Mouse (Mus musculus) liver, embryonic 12.5 days (tissue): ENCODE results near the gene Mitf. TPM values are rescaled to one million over a fixed set of nuclear protein-coding genes. Genes with fewer than 3 reads are reported as not detected.

ENCODE experiments used
- ATAC-seq: fragments of 200-750 bp; cut with Nextera tagmentation; 2 replicates; pipeline ENCODE4 v1.8.0; 2017; ENCODE audit warnings: moderate number of reproducible peaks, mild to moderate bottlenecking, moderate library complexity
- H3K27ac ChIP-seq: fragments of 300-500 bp; sonication (generic); 2 replicates; pipeline ENCODE4 v1.5.1; 2016; ENCODE audit warnings: mild to moderate bottlenecking
- H3K27me3 ChIP-seq: fragments of 300-500 bp; sonication (generic); replicated peaks from 2 replicates; pipeline ENCODE4 v1.6.1; 2016; ENCODE audit warnings: mild to moderate bottlenecking, moderate library complexity
- H3K36me3 ChIP-seq: fragments of 300-500 bp; sonication (generic); 2 replicates; pipeline ENCODE4 v1.6.1; 2016; ENCODE audit warnings: mild to moderate bottlenecking, moderate library complexity
- H3K4me1 ChIP-seq: fragments of 300-500 bp; sonication (generic); 2 replicates; pipeline ENCODE4 v1.6.1; 2016
- H3K4me2 ChIP-seq: fragments of 300-500 bp; sonication (generic); 2 replicates; pipeline ENCODE4 v1.6.1; 2016; ENCODE audit warnings: mild to moderate bottlenecking, moderate library complexity
- H3K4me3 ChIP-seq: fragments of 300-500 bp; sonication (generic); 2 replicates; pipeline ENCODE4 v1.5.1; 2016; ENCODE audit warnings: mild to moderate bottlenecking, moderate library complexity
- H3K9ac ChIP-seq: fragments of 300-500 bp; sonication (generic); 2 replicates; pipeline ENCODE4 v1.6.1; 2016; ENCODE audit warnings: mild to moderate bottlenecking, moderate library complexity
- H3K9me3 ChIP-seq: fragments of 300-500 bp; sonication (generic); replicated peaks from 2 replicates; pipeline ENCODE4 v1.6.1; 2016; ENCODE audit warnings: mild to moderate bottlenecking, moderate library complexity
- WGBS: fragments of 180-500 bp; shearing (Covaris S2); methylation state at CpG from one replicate; pipeline ENCODE4 v1.1.7; 2016; ENCODE audit not compliant: insufficient replicate concordance; 5-methylcytosine and 5-hydroxymethylcytosine counted together
- polyA plus RNA-seq: library from polyadenylated mRNA; unstranded; fragments of >200 nt; fragmentation: Nextera tagmentation; extraction: Ambion mirVana; gene quantifications from 2 replicates; pipeline ENCODE4 v1.2.1, GENCODE M21; 2016

Mitf gene
- polyA plus RNA-seq = 0.38 and 0.60 TPM in 2 replicates

DNA sequence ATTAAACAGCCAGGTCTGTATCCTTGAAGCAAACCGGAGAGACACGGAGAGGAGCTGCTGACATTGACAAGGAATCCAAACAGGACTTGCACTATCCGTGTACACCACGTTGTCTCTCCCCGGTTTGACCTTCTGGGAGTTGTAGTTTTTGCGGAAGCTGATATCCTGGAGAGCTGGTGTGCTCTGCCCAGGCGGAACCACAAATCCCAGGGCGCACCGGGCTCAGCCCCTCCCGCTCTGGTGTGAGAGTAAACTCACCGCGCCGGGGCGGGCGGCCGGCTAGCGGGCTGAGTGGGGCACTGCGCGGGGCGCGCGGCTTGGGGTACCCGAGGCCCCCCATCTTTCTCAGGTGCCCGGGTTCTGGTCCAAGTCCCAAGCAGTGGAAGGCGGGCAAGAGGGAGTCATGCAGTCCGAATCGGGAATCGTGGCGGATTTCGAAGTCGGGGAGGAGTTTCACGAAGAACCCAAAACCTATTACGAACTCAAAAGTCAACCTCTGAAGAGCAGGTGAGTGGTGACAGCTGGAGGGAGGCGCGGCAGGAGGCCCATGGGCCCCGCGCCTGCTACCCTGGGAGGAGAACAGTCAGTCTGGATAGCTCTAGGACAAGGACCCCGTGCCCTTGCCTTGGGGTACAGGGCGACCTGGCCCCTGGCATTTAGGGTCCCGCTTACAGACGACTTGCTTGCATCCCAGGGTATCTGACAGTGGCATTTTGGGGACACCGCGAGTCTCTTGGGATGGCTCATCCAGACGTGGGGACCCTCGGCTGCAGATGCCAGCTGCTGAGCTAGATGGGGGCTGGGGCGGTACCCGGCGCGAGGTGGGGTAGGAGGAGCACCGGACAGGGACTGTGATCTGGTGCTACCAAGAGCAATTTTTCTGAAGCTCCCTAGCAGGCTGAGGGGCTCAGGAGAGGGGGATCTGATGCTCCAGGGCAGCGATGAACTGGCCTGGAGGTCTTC, at the start of gene Mitf:
TSS of gene Mitf (plus strand) at position 272 of the 963 bp plus-strand sequence.
- Histone ChIP-seq H3K9ac (peak within 1 kb of the TSS; percentile 73), H3K27me3 (no peaks in the 10 kb centered on the region), H3K27ac (no peak within 1 kb of the TSS), H3K9me3 (no peaks in the 10 kb centered on the region), H3K4me3 (peak within 1 kb of the TSS; percentile 69), H3K36me3 (no peaks in the 10 kb centered on the region), H3K4me1 (peaks cover 14% of the 10 kb centered on the region), H3K4me2 (peak within 1 kb of the TSS; percentile 97)
- WGBS = 1% methylated on average over 51 of the region's 51 CpGs
- ATAC-seq = peak; percentile 99

DNA sequence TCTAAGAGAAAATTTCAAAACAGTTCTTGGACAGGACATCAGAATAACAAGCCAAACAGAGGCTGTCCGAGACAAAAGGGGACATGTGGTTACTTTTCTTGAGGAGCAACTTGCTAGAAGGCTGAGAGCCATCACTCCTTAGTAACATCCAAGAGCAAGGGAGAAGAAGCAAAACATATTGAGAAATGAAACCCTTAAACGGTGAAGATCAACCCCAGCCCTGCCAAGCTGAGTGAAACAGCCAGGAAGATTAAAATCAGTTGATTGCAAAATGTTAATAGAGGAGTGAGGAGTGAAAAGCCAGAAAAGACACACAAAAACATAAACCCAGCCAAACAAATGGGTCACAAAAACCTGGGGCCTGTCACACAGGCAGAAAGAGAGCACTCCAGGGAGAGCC, 49.5 kb upstream of the Mitf start:
- Histone ChIP-seq H3K9me3 (no peaks in the 10 kb centered on the region), H3K27me3 (no peaks in the 10 kb centered on the region; the same call in 1 of the 2 replicates), H3K4me3 (no peak overlapping the region), H3K27ac (no peak overlapping the region), H3K4me2 (no peak overlapping the region), H3K4me1 (no peaks in the 10 kb centered on the region), H3K36me3 (no peaks in the 10 kb centered on the region), H3K9ac (no peak overlapping the region)
- WGBS = 46% methylated on average over 2 of the region's 2 CpGs
- ATAC-seq = no peak

GRCm38 (mm10) chr6:97758884-97759283, 48.0 kb upstream of the Mitf start:
- Histone ChIP-seq H3K27me3 (no peaks in the 10 kb centered on the region; the same call in 1 of the 2 replicates), H3K9me3 (no peaks in the 10 kb centered on the region), H3K9ac (no peak overlapping the region), H3K4me3 (no peak overlapping the region), H3K36me3 (no peaks in the 10 kb centered on the region), H3K27ac (no peak overlapping the region), H3K4me1 (no peaks in the 10 kb centered on the region), H3K4me2 (no peak overlapping the region)
- 52% methylated on average over 4 of the region's 4 CpGs for WGBS
- no peak for ATAC-seq

DNA sequence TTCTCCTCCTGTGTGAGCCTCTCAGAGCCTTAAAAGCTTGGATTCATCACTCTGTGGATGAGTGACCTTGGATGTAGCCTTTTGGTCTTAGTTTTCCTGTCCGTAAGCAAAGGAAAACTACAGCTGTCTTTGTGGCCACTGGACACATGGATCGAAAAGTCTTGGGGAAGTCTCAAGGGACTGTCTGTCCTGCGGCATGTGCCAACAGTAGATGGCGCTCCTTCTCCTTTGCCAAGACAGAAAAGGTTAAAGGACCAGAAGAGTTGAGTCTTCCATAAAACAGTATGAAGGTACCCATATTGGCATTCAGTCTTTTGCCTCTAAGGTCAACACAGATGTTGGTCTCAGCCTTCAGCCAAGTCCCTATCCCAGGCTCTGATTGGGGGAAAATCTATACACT, 47.6 kb upstream of the Mitf start:
- WGBS = 14% methylated on average over 4 of the region's 4 CpGs
- H3K4me1 ChIP-seq = no peaks in the 10 kb centered on the region
- no peaks in the 10 kb centered on the region; the same call in 1 of the 2 replicates for H3K27me3 ChIP-seq
- H3K4me2 ChIP-seq = no peak overlapping the region
- H3K36me3 ChIP-seq = no peaks in the 10 kb centered on the region
- ATAC-seq = no peak
- no peaks in the 10 kb centered on the region for H3K9me3 ChIP-seq
- no peak overlapping the region for H3K4me3 ChIP-seq
- no peak overlapping the region for H3K9ac ChIP-seq
- H3K27ac ChIP-seq = no peak overlapping the region

DNA sequence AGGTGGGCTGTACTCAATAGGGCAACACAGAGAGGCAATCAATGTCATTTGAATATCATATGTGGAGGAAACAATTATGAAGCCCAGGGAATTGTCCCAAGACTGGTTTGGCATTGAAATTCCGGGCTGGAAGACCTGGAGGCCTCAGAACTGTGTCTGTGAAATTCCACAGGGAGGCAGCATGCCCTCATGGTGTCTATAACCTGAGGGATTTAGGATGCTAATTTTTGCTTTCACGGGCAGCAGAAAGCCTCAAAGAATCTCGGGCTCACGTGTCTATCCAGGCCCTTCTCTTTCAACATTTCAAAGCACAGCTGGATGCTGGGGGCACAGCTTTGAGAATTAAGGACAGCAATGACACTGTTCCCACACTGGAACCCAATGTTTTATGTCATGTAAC, 45.5 kb upstream of the Mitf start:
- ATAC-seq = no peak
- Histone ChIP-seq H3K4me1 (no peaks in the 10 kb centered on the region), H3K36me3 (no peaks in the 10 kb centered on the region), H3K4me2 (no peak overlapping the region), H3K9ac (no peak overlapping the region), H3K4me3 (no peak overlapping the region), H3K9me3 (no peaks in the 10 kb centered on the region), H3K27me3 (no peaks in the 10 kb centered on the region; the same call in 1 of the 2 replicates), H3K27ac (no peak overlapping the region)
- 32% methylated on average over 4 of the region's 4 CpGs for WGBS

DNA sequence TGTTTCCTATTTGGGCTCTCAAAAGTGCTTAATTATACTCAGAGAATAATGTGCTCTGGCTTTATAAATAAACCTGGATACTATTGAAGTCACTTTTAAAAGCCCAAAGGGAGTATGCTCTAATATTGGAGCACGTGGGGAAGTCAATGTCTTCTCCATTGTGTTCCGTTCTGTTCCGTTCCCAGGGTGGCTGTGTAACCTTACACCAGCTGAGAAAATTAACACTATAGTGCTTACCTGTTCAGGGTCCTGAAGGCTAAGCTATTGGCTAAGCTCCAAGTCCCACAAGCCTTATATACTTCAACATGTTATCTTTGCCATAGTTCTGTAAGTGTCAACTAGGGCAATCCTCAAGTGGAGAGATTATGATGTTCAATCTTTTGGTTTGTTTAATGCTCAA, 42.9 kb upstream of the Mitf start:
- H3K4me3 ChIP-seq = no peak overlapping the region
- H3K9ac ChIP-seq = no peak overlapping the region
- no peaks in the 10 kb centered on the region for H3K9me3 ChIP-seq
- H3K4me1 ChIP-seq = no peaks in the 10 kb centered on the region
- no peak for ATAC-seq
- H3K27ac ChIP-seq = no peak overlapping the region
- no peaks in the 10 kb centered on the region for H3K36me3 ChIP-seq
- 48% methylated on average over 3 of the region's 3 CpGs for WGBS
- no peaks in the 10 kb centered on the region; the same call in 1 of the 2 replicates for H3K27me3 ChIP-seq
- no peak overlapping the region for H3K4me2 ChIP-seq

- H3K4me2 ChIP-seq = no peak overlapping the region
- WGBS = 58% methylated on average over 2 of the region's 2 CpGs
- no peak overlapping the region for H3K4me3 ChIP-seq
- no peak overlapping the region for H3K9ac ChIP-seq
- no peaks in the 10 kb centered on the region for H3K36me3 ChIP-seq
- H3K27me3 ChIP-seq = no peaks in the 10 kb centered on the region
- no peak overlapping the region for H3K27ac ChIP-seq
- no peaks in the 10 kb centered on the region for H3K4me1 ChIP-seq
- ATAC-seq = no peak
- H3K9me3 ChIP-seq = no peaks in the 10 kb centered on the region
Observed at GRCm38 (mm10) chr6:97767836-97768235, 39.0 kb upstream of the Mitf start.

- no peaks in the 10 kb centered on the region for H3K9me3 ChIP-seq
- H3K4me2 ChIP-seq = no peak overlapping the region
- H3K4me1 ChIP-seq = no peaks in the 10 kb centered on the region
- no peak overlapping the region for H3K27ac ChIP-seq
- H3K27me3 ChIP-seq = no peaks in the 10 kb centered on the region
- no peak overlapping the region for H3K9ac ChIP-seq
- ATAC-seq = no peak
- H3K36me3 ChIP-seq = no peaks in the 10 kb centered on the region
- H3K4me3 ChIP-seq = no peak overlapping the region
- 68% methylated on average over 7 of the region's 7 CpGs for WGBS
Observed at GRCm38 (mm10) chr6:97769549-97769948, 37.3 kb upstream of the Mitf start.

DNA sequence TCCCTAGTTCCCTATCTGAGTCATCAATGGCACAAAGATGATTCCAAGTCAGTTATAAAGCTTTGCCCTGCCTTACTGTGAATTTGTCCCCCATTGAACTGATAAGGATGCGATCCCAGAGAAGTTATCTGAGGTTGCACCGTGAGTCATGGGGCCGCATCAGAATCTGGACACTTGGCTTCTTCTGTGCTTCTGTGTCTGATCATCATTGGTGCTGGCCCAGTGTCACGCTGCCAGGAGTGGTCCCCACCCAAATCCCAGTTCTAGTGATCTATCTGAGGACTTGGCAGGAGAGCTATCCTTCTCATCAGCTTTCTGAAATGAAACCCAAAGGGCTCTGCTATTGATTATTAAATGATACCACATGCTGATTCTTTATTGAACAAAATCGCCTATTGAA, 25.5 kb upstream of the Mitf start:
- Histone ChIP-seq H3K9ac (no peak overlapping the region), H3K4me2 (no peak overlapping the region), H3K4me3 (no peak overlapping the region), H3K4me1 (no peaks in the 10 kb centered on the region), H3K27ac (no peak overlapping the region), H3K9me3 (no peaks in the 10 kb centered on the region), H3K36me3 (no peaks in the 10 kb centered on the region), H3K27me3 (no peaks in the 10 kb centered on the region)
- WGBS = 70% methylated on average over 5 of the region's 5 CpGs
- no peak for ATAC-seq

GRCm38 (mm10) chr6:97782291-97782690, 24.6 kb upstream of the Mitf start:
- no peaks in the 10 kb centered on the region for H3K27me3 ChIP-seq
- no peaks in the 10 kb centered on the region for H3K36me3 ChIP-seq
- ATAC-seq = no peak
- H3K4me3 ChIP-seq = no peak overlapping the region
- WGBS = 78% methylated on average over 6 of the region's 6 CpGs
- no peaks in the 10 kb centered on the region for H3K9me3 ChIP-seq
- H3K27ac ChIP-seq = no peak overlapping the region
- H3K9ac ChIP-seq = no peak overlapping the region
- H3K4me1 ChIP-seq = no peaks in the 10 kb centered on the region
- no peak overlapping the region for H3K4me2 ChIP-seq

GRCm38 (mm10) chr6:97786871-97787270, 20.0 kb upstream of the Mitf start:
- Histone ChIP-seq H3K27me3 (no peaks in the 10 kb centered on the region), H3K4me2 (no peak overlapping the region), H3K9me3 (no peaks in the 10 kb centered on the region), H3K9ac (no peak overlapping the region), H3K4me1 (no peaks in the 10 kb centered on the region), H3K36me3 (no peaks in the 10 kb centered on the region), H3K4me3 (no peak overlapping the region), H3K27ac (no peak overlapping the region)
- WGBS = 70% methylated on average over 4 of the region's 4 CpGs
- no peak for ATAC-seq

GRCm38 (mm10) chr6:97788361-97788974, 18.4 kb upstream of the Mitf start:
- Histone ChIP-seq H3K9ac (no peak overlapping the region), H3K4me1 (no peaks in the 10 kb centered on the region), H3K27ac (no peak overlapping the region), H3K27me3 (no peaks in the 10 kb centered on the region), H3K4me3 (no peak overlapping the region), H3K9me3 (no peaks in the 10 kb centered on the region), H3K4me2 (no peak overlapping the region), H3K36me3 (no peaks in the 10 kb centered on the region)
- ATAC-seq = no peak
- 45% methylated on average over 9 of the region's 9 CpGs for WGBS
